Mouse (Mus musculus): ENCODE measurements at regions not wholly inside any gene's neighbourhood (a gene's known extent, or its start where the extent isn't known, plus 50 kb on each side); places are given as distances from the start of the nearest gene placed in this dataset.

- Histone ChIP-seq H3K79me2 (ENCODE audit: control insufficient read depth, insufficient read depth, low read length, poor library complexity) (no peaks in the 10 kb centered on the region), H3K27ac (ENCODE audit: control insufficient read depth, low read depth, low read length) (no peak overlapping the region), H3K36me3 (ENCODE audit: control insufficient read depth in 1 of 2, insufficient read depth in 2 of 2, low read length in 2 of 2) (no peaks in the 10 kb centered on the region), H3K9me3 (replicated peaks; ENCODE audit: insufficient read depth, low read length) (no peaks in the 10 kb centered on the region), H3K27me3 (ENCODE audit: control insufficient read depth in 1 of 2, insufficient read depth in 2 of 2, low read length in 2 of 2) (no peaks in the 10 kb centered on the region), H3K9ac (ENCODE audit: control insufficient read depth, low read depth, low read length, poor library complexity, severe bottlenecking) (no peak overlapping the region), H3K4me3 (ENCODE audit: control insufficient read depth in 1 of 2, insufficient read depth in 1 of 2, low read depth in 2 of 2, low read length in 2 of 2) (no peak overlapping the region), H3K4me1 (ENCODE audit: control insufficient read depth in 1 of 2, insufficient read depth in 2 of 2, low read length in 2 of 2) (no peaks in the 10 kb centered on the region)
- no peak for DNase-seq (ENCODE audit: low read depth, low spot score)
- TF ChIP-seq MAZ (IDR thresholded peaks at IDR 0.05; ENCODE audit: low read depth, low read length) (no peak), ZMIZ1 (IDR thresholded peaks at IDR 0.05; ENCODE audit: low read depth, low read length) (no peak), TBP (IDR thresholded peaks at IDR 0.05; ENCODE audit: low read depth, low read length) (no peak), ZNF384 (IDR thresholded peaks at IDR 0.05; ENCODE audit: low read depth, low read length) (no peak), MXI1 (IDR thresholded peaks at IDR 0.05; ENCODE audit: low read depth, low read length) (no peak), GATA1 (IDR thresholded peaks at IDR 0.05; ENCODE audit: low read depth, low read length) (no peak), KAT2A (conservative IDR thresholded peaks at IDR 0.05; ENCODE audit: low read depth, low read length) (no peak), ZC3H11A (IDR thresholded peaks at IDR 0.05; ENCODE audit: low read depth, low read length) (no peak), GABPA (IDR thresholded peaks at IDR 0.05; ENCODE audit: low read depth, low read length) (no peak), CHD2 (IDR thresholded peaks at IDR 0.05; ENCODE audit: low read length) (no peak), CTCF (IDR thresholded peaks at IDR 0.05 in 2 of 3, conservative IDR thresholded peaks at IDR 0.05 in 1 of 3; ENCODE audit: control insufficient read depth in 1 of 3, insufficient read depth in 1 of 3, low read depth in 2 of 3, low read length in 3 of 3, poor library complexity in 1 of 3, severe bottlenecking in 1 of 3) (no peak), UBTF (IDR thresholded peaks at IDR 0.05; ENCODE audit: borderline replicate concordance, insufficient read depth, low read depth, low read length) (no peak), USF1 (IDR thresholded peaks at IDR 0.05; ENCODE audit: low read depth, low read length) (no peak), NRF1 (IDR thresholded peaks at IDR 0.05; ENCODE audit: insufficient read depth, low read depth, low read length, poor library complexity, severe bottlenecking) (no peak), POLR2A (IDR thresholded peaks at IDR 0.05; ENCODE audit: control insufficient read depth in 1 of 2, insufficient read depth in 1 of 2, low read depth in 1 of 2, low read length in 2 of 2, poor library complexity in 1 of 2) (no peak)
Observed at GRCm38 (mm10) chr11:71912626-71913025, 124.7 kb downstream of the Aipl1 start.

GRCm38 (mm10) chr11:71911284-71911683, 126.0 kb downstream of the Aipl1 start:
- H3K36me3 ChIP-seq (ENCODE audit: control insufficient read depth in 1 of 2, insufficient read depth in 2 of 2, low read length in 2 of 2), result no peaks in the 10 kb centered on the region
- no peaks in the 10 kb centered on the region for H3K27me3 ChIP-seq (ENCODE audit: control insufficient read depth in 1 of 2, insufficient read depth in 2 of 2, low read length in 2 of 2)
- no peak for DNase-seq (ENCODE audit: low read depth, low spot score)
- TF ChIP-seq USF1 (IDR thresholded peaks at IDR 0.05; ENCODE audit: low read depth, low read length), result no peak
- TF ChIP-seq SIN3A (IDR thresholded peaks at IDR 0.05; ENCODE audit: low read length), result no peak
- TF ChIP-seq ZC3H11A (IDR thresholded peaks at IDR 0.05; ENCODE audit: low read depth, low read length), result no peak
- TF ChIP-seq NRF1 (IDR thresholded peaks at IDR 0.05; ENCODE audit: insufficient read depth, low read depth, low read length, poor library complexity, severe bottlenecking), result no peak
- no peak for TF ChIP-seq MYC (IDR thresholded peaks at IDR 0.05; ENCODE audit: low read depth, low read length)
- no peak for TF ChIP-seq MAZ (IDR thresholded peaks at IDR 0.05; ENCODE audit: low read depth, low read length)
- TF ChIP-seq NELFE (IDR thresholded peaks at IDR 0.05; ENCODE audit: low read depth, low read length), result no peak
- no peak for TF ChIP-seq CHD1 (IDR thresholded peaks at IDR 0.05; ENCODE audit: low read depth, low read length)
- TF ChIP-seq BHLHE40 (IDR thresholded peaks at IDR 0.05; ENCODE audit: borderline replicate concordance, low read depth, low read length), result no peak
- TF ChIP-seq MAX (IDR thresholded peaks at IDR 0.05; ENCODE audit: low read length), result no peak
- TF ChIP-seq GATA1 (IDR thresholded peaks at IDR 0.05; ENCODE audit: low read depth, low read length), result no peak
- TF ChIP-seq MEF2A (IDR thresholded peaks at IDR 0.05; ENCODE audit: extremely low read depth, insufficient replicate concordance, low read depth, low read length, poor library complexity, severe bottlenecking), result no peak
- TF ChIP-seq MYB (IDR thresholded peaks at IDR 0.05; ENCODE audit: low read depth, low read length), result no peak
- no peak for TF ChIP-seq ZNF384 (IDR thresholded peaks at IDR 0.05; ENCODE audit: low read depth, low read length)
- no peak for TF ChIP-seq GABPA (IDR thresholded peaks at IDR 0.05; ENCODE audit: low read depth, low read length)
- TF ChIP-seq TBP (IDR thresholded peaks at IDR 0.05; ENCODE audit: low read depth, low read length), result no peak
- TF ChIP-seq CTCF (IDR thresholded peaks at IDR 0.05 in 2 of 3, conservative IDR thresholded peaks at IDR 0.05 in 1 of 3; ENCODE audit: control insufficient read depth in 1 of 3, insufficient read depth in 1 of 3, low read depth in 2 of 3, low read length in 3 of 3, poor library complexity in 1 of 3, severe bottlenecking in 1 of 3), result no peak
- no peak for TF ChIP-seq ELF1 (IDR thresholded peaks at IDR 0.05; ENCODE audit: low read depth, low read length)
- TF ChIP-seq RCOR1 (IDR thresholded peaks at IDR 0.05; ENCODE audit: low read depth, low read length), result no peak
- no peaks in the 10 kb centered on the region for H3K4me1 ChIP-seq (ENCODE audit: control insufficient read depth in 1 of 2, insufficient read depth in 2 of 2, low read length in 2 of 2)
- no peaks in the 10 kb centered on the region for H3K79me2 ChIP-seq (ENCODE audit: control insufficient read depth, insufficient read depth, low read length, poor library complexity)
- no peaks in the 10 kb centered on the region for H3K9me3 ChIP-seq (replicated peaks; ENCODE audit: insufficient read depth, low read length)
- no peak overlapping the region for H3K27ac ChIP-seq (ENCODE audit: control insufficient read depth, low read depth, low read length)
- no peak overlapping the region for H3K9ac ChIP-seq (ENCODE audit: control insufficient read depth, low read depth, low read length, poor library complexity, severe bottlenecking)
- no peak overlapping the region for H3K4me3 ChIP-seq (ENCODE audit: control insufficient read depth in 1 of 2, insufficient read depth in 1 of 2, low read depth in 2 of 2, low read length in 2 of 2)
